Mouse (Mus musculus) lung, embryonic 15.5 days (tissue): Measurements from ENCODE around the gene Asap2. TPM values are rescaled to one million over a fixed set of nuclear protein-coding genes. Genes with fewer than 3 reads are reported as not detected.
A peak's percentile ranks its signal among the peaks of the same experiment; 100 is the strongest.

Source experiments
- ATAC-seq: fragments of 200-750 bp; cut with Nextera tagmentation; 2 replicates; pipeline ENCODE4 v1.8.0; 2017; ENCODE audit warnings: moderate number of reproducible peaks, borderline replicate concordance; ENCODE audit not compliant: low FRiP score, low TSS enrichment; ENCODE audit errors: extremely low read depth
- H3K27ac ChIP-seq: fragments of 300-500 bp; sonication (generic); 2 replicates; pipeline ENCODE4 v1.5.1; 2015; ENCODE audit warnings: moderate library complexity, mild to moderate bottlenecking, inconsistent platforms
- H3K27me3 ChIP-seq: fragments of 300-500 bp; sonication (generic); 2 replicates; pipeline ENCODE4 v1.6.1; 2015; ENCODE audit warnings: inconsistent platforms
- H3K36me3 ChIP-seq: fragments of 300-500 bp; sonication (generic); 2 replicates; pipeline ENCODE4 v1.6.1; 2015; ENCODE audit warnings: inconsistent platforms
- H3K4me1 ChIP-seq: fragments of 300-500 bp; sonication (generic); 2 replicates; pipeline ENCODE4 v1.6.1; 2015; ENCODE audit warnings: inconsistent platforms
- H3K4me2 ChIP-seq: fragments of 300-500 bp; sonication (generic); 2 replicates; pipeline ENCODE4 v1.6.1; 2015; ENCODE audit warnings: inconsistent platforms, mild to moderate bottlenecking, moderate library complexity
- H3K4me3 ChIP-seq: fragments of 300-500 bp; sonication (generic); 2 replicates; pipeline ENCODE4 v1.5.1; 2015; ENCODE audit warnings: mild to moderate bottlenecking, inconsistent platforms
- H3K9ac ChIP-seq: fragments of 300-500 bp; sonication (generic); 2 replicates; pipeline ENCODE4 v1.6.1; 2015; ENCODE audit warnings: inconsistent platforms
- H3K9me3 ChIP-seq: fragments of 300-500 bp; sonication (generic); 2 replicates; pipeline ENCODE4 v1.6.1; 2016; ENCODE audit warnings: inconsistent platforms
- WGBS: fragments of 180-500 bp; shearing (Covaris S2); methylation state at CpG from one replicate; pipeline ENCODE4 v1.1.7; 2015; 5-methylcytosine and 5-hydroxymethylcytosine counted together
- polyA plus RNA-seq: library from polyadenylated mRNA; unstranded; fragments of >200 nt; fragmentation: Nextera tagmentation; extraction: Ambion mirVana; gene quantifications from 2 replicates; pipeline ENCODE4 v1.2.1, GENCODE M21; 2015

Asap2 gene
- polyA plus RNA-seq, 1 experiment from 2014 or later = 9.6 TPM

DNA sequence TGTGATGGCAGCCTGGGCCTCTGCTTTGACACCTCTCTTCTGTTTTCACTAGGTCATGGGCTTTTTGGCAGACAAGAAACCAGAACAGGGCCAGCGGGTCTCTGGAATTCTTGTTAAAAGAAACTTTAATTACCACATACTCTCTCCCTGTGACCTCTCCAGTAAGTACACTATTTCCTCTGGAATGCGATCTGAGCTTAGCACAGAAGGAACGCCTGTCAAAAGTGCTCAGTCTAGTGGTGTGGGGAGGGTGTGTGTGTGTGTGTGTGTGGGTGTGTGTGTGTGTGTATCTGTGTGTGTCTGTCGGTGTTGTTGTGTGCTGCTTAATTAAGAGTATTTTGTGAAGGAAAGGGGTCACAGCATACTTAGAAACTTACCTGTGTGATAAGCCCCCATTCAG lies 316.5 kb downstream of the Asap2 start:
- peaks cover 87% of the 10 kb centered on the region for H3K36me3 ChIP-seq
- ATAC-seq = no peak
- WGBS = 81% methylated on average over 4 of the region's 4 CpGs
- no peak overlapping the region for H3K4me2 ChIP-seq
- no peak overlapping the region for H3K9ac ChIP-seq
- H3K27ac ChIP-seq = no peak overlapping the region
- no peaks in the 10 kb centered on the region for H3K9me3 ChIP-seq
- no peaks in the 10 kb centered on the region for H3K4me1 ChIP-seq
- no peak overlapping the region for H3K4me3 ChIP-seq
- H3K27me3 ChIP-seq = no peaks in the 10 kb centered on the region

DNA sequence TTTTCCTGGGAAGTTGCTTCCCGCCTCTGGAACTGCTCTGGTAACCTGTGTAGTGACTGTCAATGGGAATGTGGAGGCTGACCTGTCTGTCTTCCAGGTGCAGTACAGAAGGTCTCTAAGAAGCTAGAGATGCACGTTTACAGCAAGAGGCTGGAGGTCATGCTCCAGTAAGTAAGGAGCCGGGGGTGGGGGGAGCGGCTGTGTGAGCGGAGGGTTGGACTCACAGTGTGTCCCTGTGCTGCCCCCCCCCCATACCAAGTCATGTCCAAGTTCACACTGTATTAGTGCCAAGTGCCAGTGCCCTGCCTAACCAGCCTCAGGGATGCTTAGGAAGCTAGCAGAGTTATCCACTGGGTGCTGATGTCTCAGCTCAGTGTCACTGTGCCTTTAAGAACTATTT lies 321.9 kb downstream of the Asap2 start:
- H3K4me1 ChIP-seq = peaks cover 2% of the 10 kb centered on the region; the same call in 1 of the 2 replicates
- no peak overlapping the region for H3K27ac ChIP-seq
- peaks cover 74% of the 10 kb centered on the region for H3K36me3 ChIP-seq
- H3K4me2 ChIP-seq = no peak overlapping the region
- no peak overlapping the region for H3K9ac ChIP-seq
- H3K27me3 ChIP-seq = no peaks in the 10 kb centered on the region
- no peaks in the 10 kb centered on the region for H3K9me3 ChIP-seq
- no peak overlapping the region for H3K4me3 ChIP-seq
- whole genome bisulfite sequencing = 88% methylated on average over 5 of the region's 5 CpGs
- ATAC-seq = no peak

DNA sequence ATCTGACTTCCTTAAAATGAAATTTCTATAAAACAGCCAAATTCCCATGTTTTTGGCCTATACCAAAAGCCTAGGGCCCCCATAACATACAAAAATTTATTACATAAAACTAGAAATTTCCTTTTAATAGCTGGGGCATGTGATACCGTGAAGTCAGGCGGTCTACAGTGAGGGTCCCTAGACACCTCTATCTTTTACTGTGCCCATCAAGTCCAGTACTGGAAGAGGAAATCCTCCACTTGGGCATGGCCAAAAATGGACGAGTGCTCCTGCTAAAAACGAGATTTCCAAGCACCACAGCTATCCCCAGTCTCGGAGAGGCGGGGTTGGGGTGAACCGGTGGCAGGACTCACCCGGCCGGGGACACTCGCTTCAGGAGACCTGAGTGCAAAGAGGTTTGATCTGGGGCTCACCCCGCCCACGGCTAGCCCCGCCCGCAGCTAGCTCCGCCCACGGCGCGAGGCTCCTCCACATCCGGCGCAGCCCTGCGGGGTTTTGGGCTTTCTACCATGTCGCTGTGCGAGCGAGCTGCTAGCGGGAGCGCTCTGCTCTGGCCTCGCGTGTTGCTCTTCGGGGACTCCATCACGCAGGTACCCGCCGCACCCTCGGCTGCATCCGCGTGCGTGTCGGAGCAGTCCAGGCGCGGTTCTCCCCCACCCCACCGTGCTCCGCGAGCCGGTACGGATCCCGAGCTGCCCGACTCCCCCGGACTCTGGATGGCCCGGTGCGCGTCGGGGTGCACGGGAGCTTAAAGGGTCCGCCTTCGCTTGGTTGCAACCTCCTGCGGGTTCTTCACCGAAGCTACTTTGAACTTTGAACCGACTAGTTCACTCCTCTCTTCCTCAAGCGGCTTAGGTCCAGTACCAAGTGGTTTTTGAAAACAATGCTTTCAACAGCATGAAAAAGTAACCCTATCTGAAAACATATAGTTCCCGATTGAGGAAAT lies 325.9 kb downstream of the Asap2 start, which contains the start of gene Iah1:
Iah1 (plus strand) TSS at position 467 of the 946 bp plus-strand sequence.
- peak within 1 kb of the TSS; percentile 76 for H3K27ac ChIP-seq
- 2% methylated on average over 59 of the region's 59 CpGs for WGBS
- peak within 1 kb of the TSS; percentile 80 for H3K4me3 ChIP-seq
- H3K4me1 ChIP-seq = peaks cover 4% of the 10 kb centered on the region; the same call in 1 of the 2 replicates
- H3K27me3 ChIP-seq = no peaks in the 10 kb centered on the region
- ATAC-seq = peak; percentile 93
- peaks cover 36% of the 10 kb centered on the region for H3K36me3 ChIP-seq
- peak within 1 kb of the TSS; percentile 61 for H3K4me2 ChIP-seq
- H3K9me3 ChIP-seq = no peaks in the 10 kb centered on the region
- H3K9ac ChIP-seq = peak within 1 kb of the TSS; percentile 81

DNA sequence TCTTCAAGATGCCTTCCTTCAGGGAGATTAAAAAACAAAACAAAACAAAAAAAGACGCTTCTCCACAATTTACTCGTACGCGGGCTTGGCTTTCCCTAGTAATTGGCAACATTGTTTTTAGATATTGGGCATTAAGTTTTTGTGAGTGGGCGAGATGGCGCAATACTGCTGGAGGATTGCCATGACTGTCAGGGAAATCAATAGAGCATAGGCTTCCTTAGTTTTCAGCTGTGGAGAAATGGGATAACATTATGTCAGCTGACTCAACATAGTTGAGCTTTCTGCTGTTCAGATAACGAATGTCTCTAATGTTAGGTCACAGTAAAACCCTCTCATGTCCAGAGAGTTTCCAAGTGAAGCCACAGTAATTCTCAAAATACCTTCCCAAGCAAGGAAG lies 326.6 kb downstream of the Asap2 start:
- Histone ChIP-seq H3K27me3 (no peaks in the 10 kb centered on the region), H3K4me3 (peak overlapping the region; percentile 80), H3K9me3 (no peaks in the 10 kb centered on the region), H3K9ac (peak overlapping the region; percentile 81), H3K4me2 (peak overlapping the region; percentile 61), H3K36me3 (peaks cover 31% of the 10 kb centered on the region), H3K4me1 (peaks cover 4% of the 10 kb centered on the region; the same call in 1 of the 2 replicates), H3K27ac (peak overlapping the region; percentile 76; the same call in 1 of the 2 replicates)
- WGBS = 16% methylated on average over 7 of the region's 7 CpGs
- no peak for ATAC-seq

DNA sequence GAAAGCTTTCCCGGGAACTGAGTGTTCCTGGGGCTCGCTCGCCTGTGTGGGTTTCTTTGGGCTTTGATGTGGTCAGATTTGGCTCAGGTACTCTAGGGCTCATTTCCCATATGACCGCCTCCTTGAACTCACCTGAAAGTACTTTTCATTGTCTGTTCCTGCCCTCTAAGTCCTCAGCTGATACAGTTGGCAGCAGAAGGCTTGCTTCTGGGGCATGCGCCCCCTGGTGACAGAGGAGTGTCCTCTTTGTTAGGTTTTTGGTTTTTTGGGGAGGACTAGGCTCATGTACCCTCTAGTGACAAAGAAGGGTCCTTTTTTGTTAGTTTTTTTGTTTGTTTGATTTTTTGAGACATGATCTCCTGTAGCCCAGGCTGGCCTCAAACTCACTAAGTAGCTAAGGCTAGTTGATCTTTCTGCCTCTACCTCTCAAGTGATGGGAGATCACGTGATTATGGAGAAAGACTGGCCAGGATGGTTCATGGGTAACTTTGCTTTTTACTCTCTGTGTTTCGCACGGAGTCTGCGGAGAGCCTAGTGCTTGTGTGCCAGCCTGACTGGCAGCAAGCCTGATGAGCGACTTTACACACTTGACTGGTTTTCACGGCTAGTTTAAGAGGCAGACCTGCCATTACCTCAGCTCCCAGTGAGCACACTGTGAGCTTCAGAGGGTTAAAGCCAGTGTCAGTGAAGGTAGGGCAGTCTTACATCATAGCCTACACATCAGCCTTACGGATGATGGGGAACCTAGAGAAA lies 328.1 kb downstream of the Asap2 start:
- Histone ChIP-seq H3K4me3 (no peak overlapping the region), H3K27ac (no peak overlapping the region), H3K4me2 (no peak overlapping the region), H3K9me3 (no peaks in the 10 kb centered on the region), H3K4me1 (peaks cover 4% of the 10 kb centered on the region; the same call in 1 of the 2 replicates), H3K9ac (no peak overlapping the region), H3K27me3 (no peaks in the 10 kb centered on the region), H3K36me3 (peaks cover 27% of the 10 kb centered on the region)
- WGBS = 74% methylated on average over 12 of the region's 12 CpGs
- ATAC-seq = no peak
